Mouse (Mus musculus): ENCODE data around the gene Ptpdc1. TPM values are rescaled to one million over a fixed set of nuclear protein-coding genes. Genes with fewer than 3 reads are reported as not detected.

The Ptpdc1 gene
- polyA plus RNA-seq, 1 experiment from 2014 or later = 9.9 TPM

GRCm38 (mm10) chr13:48659254-48660220, 34.1 kb upstream of the Ptpdc1 start:
- Histone ChIP-seq H3K27me3 (replicated peaks; ENCODE audit: control insufficient read depth, insufficient read depth, low read length) (peaks cover 89% of the 10 kb centered on the region), H3K4me3 (ENCODE audit: low read depth, low read length) (0 out of 2 replicates have a peak overlapping the region, but pooled peaks have one; percentile 6), H3K27ac (ENCODE audit: low read depth) (no peak overlapping the region), H3K9ac (ENCODE audit: low read length) (no peak overlapping the region), H3K9me3 (ENCODE audit: control insufficient read depth, low read length) (no peaks in the 10 kb centered on the region), H3K4me2 (ENCODE audit: low read length) (peak overlapping the region; percentile 7), H3K36me3 (ENCODE audit: control insufficient read depth, insufficient read depth, low read length) (no peaks in the 10 kb centered on the region), H3K4me1 (replicated peaks; ENCODE audit: control insufficient read depth, insufficient read depth, low read length) (0 out of 2 replicates have a peak, but pooled peaks cover 4% of the 10 kb centered on the region)
- DNase-seq (ENCODE audit: low spot score) (peak; percentile 80), ATAC-seq (replicated peaks; ENCODE audit: low FRiP score, low TSS enrichment, low read depth) (no peak)
- 2% methylated on average over 38 of the region's 38 CpGs for WGBS

DNA sequence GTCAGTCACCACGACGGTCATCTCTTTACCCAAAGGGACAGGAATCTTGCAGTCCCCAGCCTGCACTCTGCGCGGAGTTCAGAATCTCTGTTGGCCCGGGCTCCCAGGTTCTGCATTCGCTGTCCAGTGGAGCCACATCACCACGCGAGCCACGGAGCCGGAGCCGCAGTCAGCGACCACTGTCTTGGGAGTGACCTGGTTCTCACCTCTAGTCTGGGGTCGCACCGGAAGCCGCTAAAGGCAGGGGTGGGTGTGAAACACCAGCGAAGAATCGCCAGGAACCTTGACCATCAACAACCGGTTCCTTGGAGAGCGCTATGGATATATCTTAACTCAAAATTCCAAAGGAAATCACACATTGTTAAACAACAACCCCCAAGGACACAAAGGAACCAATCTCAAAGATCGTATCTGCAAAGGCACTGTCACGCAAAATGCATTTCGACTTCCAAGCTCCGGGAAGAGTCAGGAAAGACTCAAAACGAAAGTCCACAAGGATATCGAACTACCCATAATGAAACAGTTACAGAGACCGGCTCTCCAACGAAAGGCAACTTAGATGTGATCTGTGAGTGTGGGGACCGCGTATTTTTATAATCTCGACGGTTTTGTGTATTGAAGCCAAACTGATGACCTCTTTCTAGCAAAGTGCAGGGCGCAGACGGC, 33.3 kb upstream of the Ptpdc1 start:
- Histone ChIP-seq H3K9ac (ENCODE audit: low read length) (no peak overlapping the region), H3K36me3 (ENCODE audit: control insufficient read depth, insufficient read depth, low read length) (no peaks in the 10 kb centered on the region), H3K9me3 (ENCODE audit: control insufficient read depth, low read length) (no peaks in the 10 kb centered on the region), H3K27me3 (replicated peaks; ENCODE audit: control insufficient read depth, insufficient read depth, low read length) (peaks cover 81% of the 10 kb centered on the region), H3K27ac (ENCODE audit: low read depth) (no peak overlapping the region), H3K4me1 (replicated peaks; ENCODE audit: control insufficient read depth, insufficient read depth, low read length) (0 out of 2 replicates have a peak, but pooled peaks cover 4% of the 10 kb centered on the region), H3K4me3 (ENCODE audit: low read depth, low read length) (peak overlapping the region; percentile 0; the same call in 1 of the 2 replicates), H3K4me2 (ENCODE audit: low read length) (no peak overlapping the region)
- no peak for ATAC-seq (replicated peaks; ENCODE audit: low FRiP score, low TSS enrichment, low read depth)
- peak; percentile 76 for DNase-seq (ENCODE audit: low spot score)
- under 1% methylated on average over 33 of the region's 33 CpGs for WGBS

GRCm38 (mm10) chr13:48657791-48658190, 32.3 kb upstream of the Ptpdc1 start:
- no peak for ATAC-seq (replicated peaks; ENCODE audit: low FRiP score, low TSS enrichment, low read depth)
- no peak overlapping the region for H3K27ac ChIP-seq (ENCODE audit: low read depth)
- H3K36me3 ChIP-seq (ENCODE audit: control insufficient read depth, insufficient read depth, low read length) = no peaks in the 10 kb centered on the region
- 0 out of 2 replicates have a peak, but pooled peaks cover 4% of the 10 kb centered on the region for H3K4me1 ChIP-seq (replicated peaks; ENCODE audit: control insufficient read depth, insufficient read depth, low read length)
- WGBS = 1% methylated on average over 9 of the region's 9 CpGs
- no peak overlapping the region for H3K9ac ChIP-seq (ENCODE audit: low read length)
- H3K4me2 ChIP-seq (ENCODE audit: low read length) = no peak overlapping the region
- DNase-seq (ENCODE audit: low spot score) = no peak
- peaks cover 81% of the 10 kb centered on the region for H3K27me3 ChIP-seq (replicated peaks; ENCODE audit: control insufficient read depth, insufficient read depth, low read length)
- no peaks in the 10 kb centered on the region for H3K9me3 ChIP-seq (ENCODE audit: control insufficient read depth, low read length)
- H3K4me3 ChIP-seq (ENCODE audit: low read depth, low read length) = no peak overlapping the region

DNA sequence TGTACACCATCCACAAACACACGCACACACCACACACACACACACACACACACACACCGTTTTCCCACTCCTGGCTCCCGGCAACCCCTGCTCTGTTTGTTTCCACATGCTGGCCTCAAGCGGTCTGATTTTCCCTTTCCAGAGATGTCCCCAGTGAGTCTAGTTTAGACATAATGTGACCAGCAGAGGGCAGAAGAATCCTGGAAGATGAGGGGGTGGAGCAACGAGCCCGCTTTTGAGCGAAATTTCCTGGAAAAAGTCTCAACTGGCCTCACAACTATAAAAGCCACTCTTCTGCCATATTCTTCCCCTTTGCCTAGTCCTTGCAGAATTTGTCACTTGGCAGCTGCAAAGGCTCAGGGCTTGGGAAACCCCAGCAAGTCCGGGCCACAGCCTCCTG, 30.2 kb upstream of the Ptpdc1 start:
- DNase-seq (ENCODE audit: low spot score) (no peak), ATAC-seq (replicated peaks; ENCODE audit: low FRiP score, low TSS enrichment, low read depth) (peak; percentile 52; the same call in 1 of the 2 replicates)
- no peaks in the 10 kb centered on the region for H3K36me3 ChIP-seq (ENCODE audit: control insufficient read depth, insufficient read depth, low read length)
- H3K4me1 ChIP-seq (replicated peaks; ENCODE audit: control insufficient read depth, insufficient read depth, low read length) = no peaks in the 10 kb centered on the region
- 1% methylated on average over 8 of the region's 8 CpGs for WGBS
- 0 out of 2 replicates have a peak overlapping the region, but pooled peaks have one; percentile 18 for H3K4me2 ChIP-seq (ENCODE audit: low read length)
- no peak overlapping the region for H3K4me3 ChIP-seq (ENCODE audit: low read depth, low read length)
- H3K9me3 ChIP-seq (ENCODE audit: control insufficient read depth, low read length) = no peaks in the 10 kb centered on the region
- H3K27ac ChIP-seq (ENCODE audit: low read depth) = no peak overlapping the region
- H3K9ac ChIP-seq (ENCODE audit: low read length) = no peak overlapping the region
- peaks cover 67% of the 10 kb centered on the region for H3K27me3 ChIP-seq (replicated peaks; ENCODE audit: control insufficient read depth, insufficient read depth, low read length)

DNA sequence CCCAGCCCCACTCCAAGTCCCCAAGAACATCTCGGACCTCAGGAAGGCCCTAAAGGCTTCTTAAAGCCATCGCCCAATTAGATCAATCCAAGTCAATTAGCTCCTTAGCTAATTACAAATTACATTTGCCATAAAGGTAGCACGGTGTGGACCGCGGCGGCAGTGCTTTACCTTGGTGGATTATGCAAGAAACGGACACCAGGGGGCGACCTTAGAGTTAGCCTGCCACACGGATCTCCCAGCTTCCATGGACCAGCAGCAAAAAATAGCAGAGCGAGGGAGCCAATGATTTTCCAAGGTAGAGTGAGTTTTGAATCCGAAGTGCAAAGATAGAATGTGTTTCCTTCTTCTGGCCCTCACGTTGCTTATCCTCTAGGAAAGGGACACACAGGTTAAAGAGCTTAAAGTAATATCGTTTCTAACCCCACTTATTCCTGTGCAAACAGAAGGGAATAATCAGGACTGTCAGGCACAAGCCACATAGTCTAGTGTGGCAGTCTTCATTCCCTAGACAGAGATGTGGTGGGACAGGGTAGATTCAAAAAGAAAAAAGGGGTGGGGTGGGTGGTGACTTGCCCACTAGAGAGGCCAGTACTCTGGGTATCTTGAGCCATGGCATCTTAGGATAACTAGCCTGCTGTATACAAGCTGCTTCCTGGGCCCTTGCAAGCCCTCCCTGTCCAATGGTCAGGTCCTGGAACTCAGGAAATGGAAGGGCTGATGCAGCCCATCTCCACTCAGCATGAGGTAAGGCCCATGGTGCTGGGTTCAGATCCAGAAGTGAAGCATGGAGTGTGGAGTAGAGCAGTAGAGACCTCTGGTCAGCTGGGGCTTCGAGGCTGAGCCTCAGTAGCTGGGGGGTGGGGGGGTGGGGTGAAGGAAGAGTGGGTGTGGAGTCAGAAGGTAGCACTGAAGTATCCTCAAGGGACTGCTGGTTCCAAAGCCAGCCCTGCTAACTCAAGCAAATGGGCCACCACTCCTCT, 28.6 kb upstream of the Ptpdc1 start:
- Histone ChIP-seq H3K4me2 (ENCODE audit: low read length) (no peak overlapping the region), H3K27me3 (replicated peaks; ENCODE audit: control insufficient read depth, insufficient read depth, low read length) (peaks cover 52% of the 10 kb centered on the region), H3K9me3 (ENCODE audit: control insufficient read depth, low read length) (no peaks in the 10 kb centered on the region), H3K4me1 (replicated peaks; ENCODE audit: control insufficient read depth, insufficient read depth, low read length) (no peaks in the 10 kb centered on the region), H3K27ac (ENCODE audit: low read depth) (no peak overlapping the region), H3K4me3 (ENCODE audit: low read depth, low read length) (no peak overlapping the region), H3K9ac (ENCODE audit: low read length) (no peak overlapping the region), H3K36me3 (ENCODE audit: control insufficient read depth, insufficient read depth, low read length) (no peaks in the 10 kb centered on the region)
- ATAC-seq (replicated peaks; ENCODE audit: low FRiP score, low TSS enrichment, low read depth) (peak; percentile 51; the same call in 1 of the 2 replicates), DNase-seq (ENCODE audit: low spot score) (peak; percentile 94)
- 5% methylated on average over 14 of the region's 14 CpGs for WGBS

DNA sequence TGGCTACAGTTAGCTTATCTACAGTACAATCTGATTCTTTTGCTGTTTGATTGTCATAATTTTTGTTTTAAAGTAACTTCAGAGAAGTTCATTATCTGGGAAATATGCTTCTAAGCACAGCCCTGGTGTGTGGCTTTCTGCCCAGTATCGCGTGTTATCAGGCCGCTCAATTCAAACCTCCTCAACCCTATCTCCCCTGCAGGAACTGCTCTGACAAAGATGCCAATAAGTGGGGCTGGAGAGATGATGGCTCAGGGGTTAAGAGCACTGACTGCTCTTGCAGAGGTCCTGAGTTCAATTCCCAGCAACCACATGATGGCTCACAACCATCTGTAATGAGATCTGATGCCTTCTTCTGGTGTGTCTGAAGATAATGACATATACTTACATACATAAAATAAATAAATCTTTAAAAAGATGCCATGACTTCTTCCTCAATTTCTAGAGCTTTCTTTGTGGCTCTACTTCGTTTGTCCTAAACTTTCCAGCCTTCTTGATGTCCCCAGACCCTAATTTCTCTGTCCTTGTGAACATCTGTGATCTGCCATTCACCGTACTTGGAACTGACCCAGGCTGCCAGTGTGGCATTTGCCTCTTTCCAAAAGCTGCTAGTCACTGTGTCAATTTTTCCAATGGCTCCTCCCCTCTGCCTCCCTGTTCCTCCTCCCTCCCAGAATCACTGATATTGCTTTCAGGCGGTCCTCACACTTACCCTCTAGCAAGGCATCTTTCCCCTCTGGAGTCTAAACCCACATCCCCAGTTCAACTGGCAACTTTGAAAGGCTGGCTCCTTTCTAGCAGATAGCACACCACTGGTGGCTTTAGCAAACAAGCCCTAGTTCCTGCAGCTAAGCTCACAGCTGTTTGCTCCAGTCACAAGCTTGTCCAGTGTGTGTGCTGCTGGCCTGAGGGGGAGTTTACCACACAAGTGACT, 25.9 kb upstream of the Ptpdc1 start:
- WGBS = 68% methylated on average over 6 of the region's 6 CpGs
- no peak overlapping the region for H3K4me2 ChIP-seq (ENCODE audit: low read length)
- H3K9me3 ChIP-seq (ENCODE audit: control insufficient read depth, low read length) = no peaks in the 10 kb centered on the region
- H3K27ac ChIP-seq (ENCODE audit: low read depth) = no peak overlapping the region
- DNase-seq (ENCODE audit: low spot score) = no peak
- no peak overlapping the region for H3K4me3 ChIP-seq (ENCODE audit: low read depth, low read length)
- peaks cover 25% of the 10 kb centered on the region for H3K27me3 ChIP-seq (replicated peaks; ENCODE audit: control insufficient read depth, insufficient read depth, low read length)
- H3K9ac ChIP-seq (ENCODE audit: low read length) = no peak overlapping the region
- H3K36me3 ChIP-seq (ENCODE audit: control insufficient read depth, insufficient read depth, low read length) = no peaks in the 10 kb centered on the region
- no peak for ATAC-seq (replicated peaks; ENCODE audit: low FRiP score, low TSS enrichment, low read depth)
- no peaks in the 10 kb centered on the region for H3K4me1 ChIP-seq (replicated peaks; ENCODE audit: control insufficient read depth, insufficient read depth, low read length)

DNA sequence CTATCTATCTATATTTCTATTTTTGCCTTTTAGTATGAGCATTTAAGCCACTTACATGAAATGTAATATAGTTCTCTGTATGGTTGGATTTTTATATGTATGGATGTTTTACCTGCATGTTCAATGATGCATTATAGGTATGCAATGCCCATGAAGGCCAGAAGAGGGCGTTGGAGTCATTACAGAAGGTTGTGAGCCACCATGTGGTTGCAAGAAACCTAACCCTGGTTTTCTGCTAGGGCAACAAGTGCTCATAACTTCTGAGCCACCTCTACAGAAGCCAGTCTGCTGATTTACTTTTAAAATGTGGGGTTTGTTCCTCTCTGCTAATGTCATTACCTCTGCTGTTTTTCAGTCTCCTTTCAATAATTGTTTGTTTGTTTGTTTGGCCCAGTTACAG, 25.2 kb upstream of the Ptpdc1 start:
- H3K36me3 ChIP-seq (ENCODE audit: control insufficient read depth, insufficient read depth, low read length) = no peaks in the 10 kb centered on the region
- WGBS = 0% methylated on average over 1 of the region's 1 CpGs
- DNase-seq (ENCODE audit: low spot score) (no peak), ATAC-seq (replicated peaks; ENCODE audit: low FRiP score, low TSS enrichment, low read depth) (no peak)
- H3K4me1 ChIP-seq (replicated peaks; ENCODE audit: control insufficient read depth, insufficient read depth, low read length) = no peaks in the 10 kb centered on the region
- H3K27me3 ChIP-seq (replicated peaks; ENCODE audit: control insufficient read depth, insufficient read depth, low read length) = peaks cover 18% of the 10 kb centered on the region
- no peaks in the 10 kb centered on the region for H3K9me3 ChIP-seq (ENCODE audit: control insufficient read depth, low read length)
- H3K4me3 ChIP-seq (ENCODE audit: low read depth, low read length) = no peak overlapping the region
- H3K27ac ChIP-seq (ENCODE audit: low read depth) = no peak overlapping the region
- no peak overlapping the region for H3K4me2 ChIP-seq (ENCODE audit: low read length)
- no peak overlapping the region for H3K9ac ChIP-seq (ENCODE audit: low read length)

All from intestine, embryonic 14.5 days (tissue).